Mouse (Mus musculus): ENCODE measurements around the gene Gimap5. TPM values are rescaled to one million over a fixed set of nuclear protein-coding genes. Genes with fewer than 3 reads are reported as not detected.

Gimap5 gene
- polyA plus RNA-seq, 1 experiment from 2014 or later, result 32.2 TPM

DNA sequence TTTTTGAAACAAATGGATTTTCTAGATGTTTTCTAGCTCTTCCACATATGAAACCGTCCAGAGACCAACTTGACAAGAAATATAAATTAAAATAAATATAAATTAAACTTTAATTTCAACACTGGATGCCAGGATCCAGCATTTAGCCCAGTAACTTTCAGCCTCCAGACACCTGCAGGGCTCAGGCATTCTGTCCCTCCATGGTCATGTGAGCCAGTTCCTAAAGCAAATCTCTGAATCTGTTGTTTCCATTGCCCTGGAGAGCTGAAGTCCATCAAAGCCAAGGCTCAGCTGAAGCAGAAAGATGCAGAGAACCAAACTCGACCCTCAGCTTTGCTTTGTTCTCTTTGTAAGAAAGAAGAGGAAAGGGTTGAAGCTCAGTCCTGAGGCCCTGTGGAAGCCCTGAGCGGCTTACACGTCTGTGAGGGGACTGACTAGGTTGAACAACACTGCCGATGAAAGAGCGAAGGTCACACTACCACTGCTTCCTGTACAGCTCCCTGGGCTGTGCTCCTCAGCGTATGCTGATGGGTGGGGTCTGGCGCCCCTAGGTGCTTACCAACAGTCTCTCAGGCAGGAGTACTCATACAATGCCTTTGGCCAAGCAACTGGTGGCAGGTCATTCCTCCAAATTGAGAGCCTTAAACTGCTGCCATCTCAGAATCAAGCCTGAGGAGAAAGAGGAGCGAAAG, 22.3 kb downstream of the Gimap5 start:
- 68% methylated on average over 9 of the region's 9 CpGs for WGBS
- no peak for TF ChIP-seq CTCF (IDR thresholded peaks at IDR 0.05; ENCODE audit: low read depth)
- Histone ChIP-seq H3K4me3 (replicated peaks; ENCODE audit: low read depth, low read length) (no peak overlapping the region), H3K27ac (no peak overlapping the region), H3K27me3 (ENCODE audit: insufficient read depth, low read length) (no peaks in the 10 kb centered on the region), H3K4me2 (ENCODE audit: low read length) (no peak overlapping the region), H3K36me3 (ENCODE audit: insufficient read depth, low read length) (no peaks in the 10 kb centered on the region), H3K9ac (ENCODE audit: low read depth, low read length) (no peak overlapping the region), H3K4me1 (replicated peaks; ENCODE audit: insufficient read depth, low read length) (no peaks in the 10 kb centered on the region), H3K9me3 (replicated peaks; ENCODE audit: low read length) (no peaks in the 10 kb centered on the region)
- ATAC-seq (replicated peaks; ENCODE audit: low FRiP score, low read depth), result no peak
- no peak for DNase-seq (ENCODE audit: low spot score)

DNA sequence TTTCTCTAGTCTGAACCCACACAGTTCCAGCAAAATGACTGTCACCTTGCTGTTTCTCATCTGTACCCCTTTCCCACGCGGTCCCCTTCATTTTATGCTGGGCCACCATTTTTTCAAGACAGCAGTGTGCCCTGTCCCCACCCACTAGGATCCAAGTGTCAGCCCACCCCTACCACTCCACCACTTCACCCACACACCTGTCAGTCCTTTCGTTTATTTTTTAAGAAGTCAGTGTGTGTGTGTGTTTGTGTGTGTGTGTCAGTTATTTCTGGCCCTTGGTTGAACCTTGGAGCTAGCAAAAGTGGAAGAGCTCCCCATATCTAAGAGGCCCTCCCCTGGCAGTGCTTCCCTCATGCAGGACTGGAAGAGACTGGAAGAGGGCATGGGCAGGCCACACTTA, 22.9 kb downstream of the Gimap5 start:
- Histone ChIP-seq H3K9me3 (replicated peaks; ENCODE audit: low read length) (no peaks in the 10 kb centered on the region), H3K36me3 (ENCODE audit: insufficient read depth, low read length) (no peaks in the 10 kb centered on the region), H3K9ac (ENCODE audit: low read depth, low read length) (no peak overlapping the region), H3K4me3 (replicated peaks; ENCODE audit: low read depth, low read length) (no peak overlapping the region), H3K4me2 (ENCODE audit: low read length) (no peak overlapping the region), H3K4me1 (replicated peaks; ENCODE audit: insufficient read depth, low read length) (no peaks in the 10 kb centered on the region), H3K27ac (no peak overlapping the region), H3K27me3 (ENCODE audit: insufficient read depth, low read length) (no peaks in the 10 kb centered on the region)
- WGBS, result 86% methylated on average over 3 of the region's 3 CpGs
- DNase-seq (ENCODE audit: low spot score) (no peak), ATAC-seq (replicated peaks; ENCODE audit: low FRiP score, low read depth) (no peak)
- no peak for TF ChIP-seq CTCF (IDR thresholded peaks at IDR 0.05; ENCODE audit: low read depth)

DNA sequence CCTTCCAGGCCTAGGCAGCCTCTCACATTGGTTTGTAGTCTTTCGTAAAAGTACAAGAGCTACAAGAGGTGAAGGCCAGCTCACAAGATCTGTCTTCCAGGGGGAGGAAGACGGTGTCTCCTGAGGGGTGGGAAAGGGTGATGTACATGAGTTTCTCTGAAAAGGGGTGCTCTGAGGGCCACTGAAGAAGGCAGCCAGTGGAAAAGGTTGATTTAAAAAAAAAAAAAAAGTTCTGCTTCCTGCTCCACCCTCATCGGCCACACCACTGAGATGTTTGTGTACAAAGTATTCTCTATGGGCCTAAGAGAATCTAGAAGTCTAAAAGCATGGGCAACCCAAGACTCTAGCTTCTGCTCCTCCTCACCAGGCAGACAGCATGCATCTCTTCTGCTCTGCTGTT, 24.7 kb downstream of the Gimap5 start, which contains the start of gene Gimap3:
TSS of gene Gimap3 (minus strand) at position 156 of the 400 bp plus-strand sequence.
- Histone ChIP-seq H3K36me3 (ENCODE audit: insufficient read depth, low read length) (no peaks in the 10 kb centered on the region), H3K9me3 (replicated peaks; ENCODE audit: low read length) (no peaks in the 10 kb centered on the region), H3K27me3 (ENCODE audit: insufficient read depth, low read length) (no peaks in the 10 kb centered on the region), H3K4me3 (replicated peaks; ENCODE audit: low read depth, low read length) (no peak within 1 kb of the TSS), H3K4me1 (replicated peaks; ENCODE audit: insufficient read depth, low read length) (no peaks in the 10 kb centered on the region), H3K27ac (no peak within 1 kb of the TSS), H3K9ac (ENCODE audit: low read depth, low read length) (no peak within 1 kb of the TSS), H3K4me2 (ENCODE audit: low read length) (no peak within 1 kb of the TSS)
- no peak for TF ChIP-seq CTCF (IDR thresholded peaks at IDR 0.05; ENCODE audit: low read depth)
- 86% methylated on average over 3 of the region's 3 CpGs for WGBS
- ATAC-seq (replicated peaks; ENCODE audit: low FRiP score, low read depth), result no peak
- no peak for DNase-seq (ENCODE audit: low spot score)

DNA sequence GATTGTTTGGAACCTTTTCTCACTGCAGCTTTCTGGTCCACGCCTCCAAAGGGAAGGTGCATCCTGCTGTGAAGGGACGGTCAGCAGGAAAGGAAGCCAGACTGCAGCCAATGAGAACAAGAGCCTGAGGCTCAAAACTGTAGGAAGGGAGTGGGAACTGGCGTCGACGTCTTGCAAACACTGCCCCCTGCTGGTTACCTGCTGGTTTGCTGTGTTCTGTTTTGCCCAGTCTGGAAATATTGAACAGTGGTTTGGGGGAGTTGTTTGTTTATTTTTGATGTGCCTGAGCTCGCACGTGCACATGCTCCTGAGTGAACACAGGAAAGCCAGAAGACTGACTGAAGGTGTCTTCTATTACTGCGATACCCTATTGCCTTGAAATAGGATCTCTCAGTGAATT, 26.0 kb downstream of the Gimap5 start:
- ATAC-seq (replicated peaks; ENCODE audit: low FRiP score, low read depth) (peak; percentile 71), DNase-seq (ENCODE audit: low spot score) (peak; percentile 91)
- Histone ChIP-seq H3K4me1 (replicated peaks; ENCODE audit: insufficient read depth, low read length) (no peaks in the 10 kb centered on the region), H3K27ac (no peak overlapping the region), H3K9me3 (replicated peaks; ENCODE audit: low read length) (no peaks in the 10 kb centered on the region), H3K27me3 (ENCODE audit: insufficient read depth, low read length) (no peaks in the 10 kb centered on the region), H3K4me3 (replicated peaks; ENCODE audit: low read depth, low read length) (no peak overlapping the region), H3K36me3 (ENCODE audit: insufficient read depth, low read length) (no peaks in the 10 kb centered on the region), H3K9ac (ENCODE audit: low read depth, low read length) (no peak overlapping the region), H3K4me2 (ENCODE audit: low read length) (no peak overlapping the region)
- WGBS, result 6% methylated on average over 8 of the region's 8 CpGs
- peak; percentile 91 for TF ChIP-seq CTCF (IDR thresholded peaks at IDR 0.05; ENCODE audit: low read depth)

DNA sequence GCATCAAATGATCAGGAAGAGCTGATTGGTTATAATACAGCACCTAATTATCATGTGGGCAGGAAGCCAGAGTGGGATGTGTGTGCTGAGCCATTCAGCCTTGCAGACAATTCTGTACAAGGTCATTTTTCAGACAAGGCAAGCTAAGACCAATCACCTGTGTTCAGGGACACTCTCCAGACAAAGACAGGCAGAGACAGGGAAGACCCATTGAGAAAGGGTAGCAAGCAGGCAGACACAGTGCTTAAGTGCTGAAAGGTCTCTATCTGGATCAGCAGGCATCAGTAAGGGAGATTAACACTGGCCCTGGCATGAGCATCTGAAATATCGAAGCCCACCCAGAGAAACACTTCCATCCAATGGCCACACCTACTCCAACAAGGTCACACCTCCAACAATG, 38.4 kb downstream of the Gimap5 start:
- TF ChIP-seq CTCF (IDR thresholded peaks at IDR 0.05; ENCODE audit: low read depth), result no peak
- WGBS, result 97% methylated on average over 1 of the region's 1 CpGs
- H3K4me3 ChIP-seq (replicated peaks; ENCODE audit: low read depth, low read length), result no peak overlapping the region
- no peaks in the 10 kb centered on the region for H3K27me3 ChIP-seq (ENCODE audit: insufficient read depth, low read length)
- H3K36me3 ChIP-seq (ENCODE audit: insufficient read depth, low read length), result no peaks in the 10 kb centered on the region
- no peak overlapping the region for H3K9ac ChIP-seq (ENCODE audit: low read depth, low read length)
- no peak for ATAC-seq (replicated peaks; ENCODE audit: low FRiP score, low read depth)
- no peak overlapping the region for H3K4me2 ChIP-seq (ENCODE audit: low read length)
- H3K9me3 ChIP-seq (replicated peaks; ENCODE audit: low read length), result no peaks in the 10 kb centered on the region
- no peak for DNase-seq (ENCODE audit: low spot score)
- H3K27ac ChIP-seq, result no peak overlapping the region
- no peaks in the 10 kb centered on the region for H3K4me1 ChIP-seq (replicated peaks; ENCODE audit: insufficient read depth, low read length)

DNA sequence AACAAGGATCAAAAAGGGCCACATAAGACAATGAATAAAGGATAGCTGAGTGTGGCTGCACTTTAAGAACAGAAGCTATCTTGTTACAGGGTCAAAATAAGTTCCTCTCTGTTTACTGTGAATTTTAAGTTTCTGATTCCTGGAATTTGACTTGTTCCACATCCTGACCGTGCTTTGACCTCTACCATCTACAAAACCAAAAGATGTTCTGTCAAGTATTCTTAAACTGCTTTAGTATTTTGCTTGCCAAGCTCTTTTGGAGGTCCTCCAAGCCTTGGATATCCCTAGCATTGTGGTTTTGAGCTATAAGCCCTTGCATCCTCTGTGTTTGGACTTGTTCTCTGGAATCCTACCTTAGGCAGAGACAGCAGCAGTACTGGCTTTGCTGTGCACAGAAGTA, 39.2 kb downstream of the Gimap5 start:
- Histone ChIP-seq H3K4me1 (replicated peaks; ENCODE audit: insufficient read depth, low read length) (no peaks in the 10 kb centered on the region), H3K36me3 (ENCODE audit: insufficient read depth, low read length) (no peaks in the 10 kb centered on the region), H3K9me3 (replicated peaks; ENCODE audit: low read length) (no peaks in the 10 kb centered on the region), H3K27me3 (ENCODE audit: insufficient read depth, low read length) (no peaks in the 10 kb centered on the region), H3K4me3 (replicated peaks; ENCODE audit: low read depth, low read length) (no peak overlapping the region), H3K9ac (ENCODE audit: low read depth, low read length) (no peak overlapping the region), H3K27ac (peak overlapping the region; percentile 51), H3K4me2 (ENCODE audit: low read length) (no peak overlapping the region)
- DNase-seq (ENCODE audit: low spot score), result peak; percentile 82
- no peak for TF ChIP-seq CTCF (IDR thresholded peaks at IDR 0.05; ENCODE audit: low read depth)
- 46% methylated on average over 1 of the region's 1 CpGs for WGBS
- no peak for ATAC-seq (replicated peaks; ENCODE audit: low FRiP score, low read depth)

DNA sequence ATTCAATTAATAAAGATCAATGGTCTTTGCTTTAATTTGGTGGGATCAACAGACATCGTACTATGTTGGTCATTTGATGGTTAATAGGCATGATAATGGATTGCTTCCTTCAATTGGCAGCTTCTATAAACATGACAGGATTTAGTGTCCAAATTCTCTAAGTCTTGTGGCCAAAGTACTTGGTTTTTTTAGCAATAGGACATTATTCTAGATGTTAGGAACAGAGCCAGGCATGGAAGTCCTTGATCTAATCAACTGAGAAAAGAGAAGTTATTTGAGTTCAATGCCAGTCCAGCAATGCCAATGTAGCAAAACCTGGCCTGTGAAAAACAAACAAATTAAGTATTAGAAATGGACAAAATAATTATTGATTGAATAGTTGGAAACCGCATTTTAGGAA, 39.6 kb downstream of the Gimap5 start:
- no peak overlapping the region for H3K4me3 ChIP-seq (replicated peaks; ENCODE audit: low read depth, low read length)
- no peaks in the 10 kb centered on the region for H3K4me1 ChIP-seq (replicated peaks; ENCODE audit: insufficient read depth, low read length)
- no peak for TF ChIP-seq CTCF (IDR thresholded peaks at IDR 0.05; ENCODE audit: low read depth)
- WGBS, result 63% methylated on average over 2 of the region's 2 CpGs
- no peak overlapping the region for H3K9ac ChIP-seq (ENCODE audit: low read depth, low read length)
- no peak for ATAC-seq (replicated peaks; ENCODE audit: low FRiP score, low read depth)
- H3K27me3 ChIP-seq (ENCODE audit: insufficient read depth, low read length), result no peaks in the 10 kb centered on the region
- no peak overlapping the region for H3K4me2 ChIP-seq (ENCODE audit: low read length)
- DNase-seq (ENCODE audit: low spot score), result peak; percentile 48
- no peaks in the 10 kb centered on the region for H3K36me3 ChIP-seq (ENCODE audit: insufficient read depth, low read length)
- peak overlapping the region; percentile 51; the same call in 1 of the 2 replicates for H3K27ac ChIP-seq
- no peaks in the 10 kb centered on the region for H3K9me3 ChIP-seq (replicated peaks; ENCODE audit: low read length)
